In genomic region chr6:122702480-122703124, GRCm38 (mm10) we compare ENCODE assay signal across 10 mouse cellular contexts. TPM values are rescaled to one million over a fixed set of nuclear protein-coding genes. Genes with fewer than 3 reads are reported as not detected.
A peak's percentile ranks its signal among the peaks of the same experiment; 100 is the strongest.
DNase-seq lines count a peak whose midpoint lies in the region; ATAC-seq lines count a peak whose summit lies in the region.
"Had no signal": no experiment of that assay in that cellular context is flagged by ENCODE, and none has a peak within 500 bp of the region (broad histone marks: within the 10 kb centered on the region; RNA-seq: fewer than 3 reads in every experiment).

No protein-coding gene starts in this region.

- peak overlapping the region; percentile 58 for H3K9ac ChIP-seq in lung, embryonic 16.5 days (ENCODE audit: low read length)

- H3K4me2 ChIP-seq in lung, embryonic 16.5 days (ENCODE audit: low read depth, low read length), result peak overlapping the region; percentile 62

- H3K27ac ChIP-seq in lung, embryonic 16.5 days (ENCODE audit: low read length), result peak overlapping the region; percentile 97

- peak overlapping the region; percentile 44 for H3K4me3 ChIP-seq in lung, embryonic 16.5 days (ENCODE audit: low read length)

- peaks cover 6% of the 10 kb centered on the region for H3K4me1 ChIP-seq in lung, embryonic 16.5 days (replicated peaks; ENCODE audit: control insufficient read depth, insufficient read depth, low read length)

- peak; percentile 21 for DNase-seq in gastrocnemius, adult 18-20 months (ENCODE audit: low spot score)
- no peak for DNase-seq in gastrocnemius, postnatal 25 days
- peak; percentile 60 for DNase-seq in embryo, embryonic 10 days (ENCODE audit: low spot score)
- DNase-seq in heart, adult 8-10 months (ENCODE audit: low spot score), result peak; percentile 18
- DNase-seq in kidney, adult 8-10 months, result peak; percentile 61 to 65
- DNase-seq in retina, postnatal 1 day, result peak; percentile 45

- 3% methylated on average over 20 of the region's 20 CpGs for WGBS in lung, embryonic 16.5 days

- H3K27me3 ChIP-seq in lung, embryonic 16.5 days (ENCODE audit: control insufficient read depth, insufficient read depth, low read depth, low read length), result no peaks in the 10 kb centered on the region
- H3K27me3 ChIP-seq: CH12.LX had no signal

- H3K36me3 ChIP-seq in lung, embryonic 16.5 days (ENCODE audit: control insufficient read depth, insufficient read depth, low read length), result no peaks in the 10 kb centered on the region

- peak; percentile 96 for ATAC-seq in lung, embryonic 16.5 days (ENCODE audit: low read depth)
- no peak for ATAC-seq in granulocyte monocyte progenitor cell, adult 5-6 weeks (replicated peaks; ENCODE audit: poor library complexity, severe bottlenecking)

- H3K9me3 ChIP-seq in lung, embryonic 16.5 days (ENCODE audit: control insufficient read depth, low read length), result no peaks in the 10 kb centered on the region

RNA-seq across cellular contexts. Expression of gene Nanog, which starts 4.7 kb away (rescaled TPM):
- total RNA-seq in gastrocnemius, adult 18-20 months (2021), result not detected
- total RNA-seq in gastrocnemius, postnatal 25 days (2021), result not detected
- total RNA-seq in heart, adult 8-10 months (2022), result not detected
- 0.28 and 0.54 TPM in 2 replicates for polyA plus RNA-seq in lung, embryonic 16.5 days (2015; fragmentation: Nextera tagmentation; extraction: Ambion mirVana)
- not detected in 2 replicates for total RNA-seq in granulocyte monocyte progenitor cell, adult 5-6 weeks (2014; fragmentation: Nextera tagmentation)
- not detected in 2 replicates for total RNA-seq in granulocyte monocyte progenitor cell, adult 5-6 weeks (2017)
- total RNA-seq: CH12.LX; left cerebral cortex, adult 18-20 months had no signal
